Mouse (Mus musculus) midbrain, embryonic 10.5 days (tissue): ENCODE results near the gene Abcb1a. TPM values are rescaled to one million over a fixed set of nuclear protein-coding genes. Genes with fewer than 3 reads are reported as not detected.
"Not testable (repeated sequence)": the region's sequence is repeated elsewhere in the genome, so short reads cannot be mapped to it uniquely, and the experiment has no call there.

Experiments used
- DNase-seq: peaks from one replicate; pipeline ENCODE4 v3.0.0-alpha.2; 2017; ENCODE audit warnings: low spot score
- H3K27ac ChIP-seq: fragments of 300-500 bp; sonication (generic); replicated peaks from 2 replicates; pipeline ENCODE4 v1.5.1; 2016; ENCODE audit warnings: mild to moderate bottlenecking
- H3K27me3 ChIP-seq: fragments of 300-500 bp; sonication (generic); 2 replicates; pipeline ENCODE4 v1.6.1; 2016; ENCODE audit warnings: low read depth, mild to moderate bottlenecking; ENCODE audit not compliant: poor library complexity, severe bottlenecking
- H3K36me3 ChIP-seq: fragments of 300-500 bp; sonication (generic); 2 replicates; pipeline ENCODE4 v1.6.1; 2016; ENCODE audit warnings: mild to moderate bottlenecking, moderate library complexity
- H3K4me1 ChIP-seq: fragments of 300-500 bp; sonication (generic); 2 replicates; pipeline ENCODE4 v1.6.1; 2016
- H3K4me3 ChIP-seq: fragments of 300-500 bp; sonication (generic); 2 replicates; pipeline ENCODE4 v1.5.1; 2016; ENCODE audit warnings: mild to moderate bottlenecking, moderate library complexity
- H3K9me3 ChIP-seq: fragments of 300-500 bp; sonication (generic); replicated peaks from 2 replicates; pipeline ENCODE4 v1.6.1; 2016; ENCODE audit warnings: mild to moderate bottlenecking
- WGBS: fragments of 180-500 bp; shearing (Covaris S2); methylation state at CpG from one replicate; pipeline ENCODE4 v1.1.7; 2016; 5-methylcytosine and 5-hydroxymethylcytosine counted together
- polyA plus RNA-seq: library from polyadenylated mRNA; unstranded; fragments of >200 nt; fragmentation: Nextera tagmentation; extraction: Ambion mirVana; gene quantifications from 2 replicates; pipeline ENCODE4 v1.2.1, GENCODE M21; 2016

The Abcb1a gene
- polyA plus RNA-seq, 1 experiment from 2014 or later, result 0.31 TPM

DNA sequence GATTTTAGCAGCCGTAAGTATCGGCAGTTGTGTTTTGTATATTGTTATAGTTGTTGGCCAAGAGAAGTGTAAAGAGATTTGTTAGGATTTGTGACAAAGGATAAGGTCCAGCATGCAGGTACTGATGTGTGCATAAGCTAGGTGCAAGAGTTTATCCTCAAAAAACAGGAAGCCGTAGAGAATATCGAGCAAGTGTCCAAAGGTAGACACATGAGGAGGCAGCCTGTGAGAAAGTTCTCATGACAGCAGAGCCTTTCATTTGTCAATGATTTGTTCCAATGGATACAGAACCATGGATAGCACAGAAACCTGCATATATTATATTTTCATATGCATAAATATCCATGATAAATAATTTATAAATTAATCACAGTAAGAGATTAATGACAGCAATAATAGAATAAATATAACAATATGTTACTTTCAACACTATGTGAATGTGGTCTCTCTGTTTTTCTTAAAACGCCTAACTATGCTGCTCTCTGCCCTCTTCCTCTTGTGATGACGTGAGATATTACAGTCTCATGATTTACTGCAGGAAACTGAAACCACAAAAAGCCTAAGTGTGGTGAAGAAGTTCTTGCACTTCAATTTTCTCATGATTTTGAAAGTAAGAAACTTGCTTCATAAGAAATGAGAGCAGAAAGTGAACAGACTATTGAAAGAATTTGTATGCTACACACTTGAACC lies 15.5 kb downstream of the Abcb1a start:
- Histone ChIP-seq H3K36me3 (no peaks in the 10 kb centered on the region), H3K4me3 (no peak overlapping the region), H3K4me1 (no peaks in the 10 kb centered on the region), H3K27ac (no peak overlapping the region), H3K27me3 (no peaks in the 10 kb centered on the region), H3K9me3 (no peaks in the 10 kb centered on the region)
- DNase-seq, result no peak
- WGBS, result 93% methylated on average over 6 of the region's 6 CpGs

DNA sequence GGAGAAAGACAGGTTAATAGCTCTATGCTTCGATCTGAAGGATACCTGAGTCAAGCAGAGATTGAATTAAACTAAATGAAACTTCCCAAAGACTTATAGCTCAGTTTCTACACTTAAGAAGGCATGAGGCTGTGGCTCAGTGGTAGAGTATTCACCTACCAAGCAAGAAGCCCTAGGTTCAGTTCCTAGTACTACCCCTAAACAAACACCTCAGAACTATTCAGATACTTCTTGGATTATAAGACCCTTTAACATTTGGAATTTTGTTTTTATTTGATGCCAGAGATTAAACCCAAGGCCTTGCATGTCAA lies 16.0 kb downstream of the Abcb1a start:
- Histone ChIP-seq H3K4me1 (no peaks in the 10 kb centered on the region), H3K27ac (no peak overlapping the region), H3K4me3 (no peak overlapping the region), H3K36me3 (no peaks in the 10 kb centered on the region), H3K9me3 (no peaks in the 10 kb centered on the region), H3K27me3 (no peaks in the 10 kb centered on the region)
- WGBS, result 93% methylated on average over 1 of the region's 1 CpGs
- DNase-seq, result no peak

DNA sequence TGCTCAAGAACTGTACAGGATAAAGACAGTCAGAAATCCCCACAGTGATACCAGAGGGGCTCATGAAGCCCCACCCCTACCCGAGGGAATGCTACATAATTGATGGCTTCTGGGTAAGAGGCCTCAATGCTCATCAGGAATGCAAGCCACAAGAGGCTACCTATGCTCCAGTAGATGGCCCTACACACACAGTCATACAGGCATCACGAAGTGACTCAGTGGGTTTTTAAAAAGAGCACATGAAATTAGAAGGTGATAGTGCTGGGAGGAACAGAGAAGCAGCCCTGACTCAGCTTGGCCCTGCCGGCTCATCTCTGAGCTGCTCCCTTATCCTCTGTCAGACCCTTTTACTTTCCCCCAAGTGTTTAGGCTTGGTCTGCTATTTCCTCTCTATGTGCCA lies 21.3 kb downstream of the Abcb1a start:
- no peak overlapping the region for H3K4me3 ChIP-seq
- no peak for DNase-seq

DNA sequence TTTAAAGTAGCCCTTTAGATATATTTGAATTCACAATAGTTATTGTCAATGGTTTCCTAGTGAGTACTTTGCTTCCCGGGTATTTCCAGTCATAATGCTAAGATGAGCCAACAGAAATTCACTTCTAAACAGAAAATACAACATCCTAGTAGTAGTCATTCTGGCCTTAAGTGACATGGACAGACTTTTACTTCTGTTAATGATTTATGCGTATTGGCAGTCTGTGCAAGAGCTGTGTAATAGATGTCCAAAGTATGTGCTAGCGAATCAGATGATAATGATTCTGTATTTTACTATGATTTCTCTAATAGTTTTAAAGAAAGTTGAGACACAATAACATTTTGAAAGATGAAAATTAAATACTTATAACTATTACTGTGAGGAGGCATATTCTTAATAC lies 23.8 kb downstream of the Abcb1a start:
- Histone ChIP-seq H3K36me3 (no peaks in the 10 kb centered on the region), H3K27me3 (no peaks in the 10 kb centered on the region), H3K4me1 (no peaks in the 10 kb centered on the region), H3K27ac (no peak overlapping the region), H3K9me3 (no peaks in the 10 kb centered on the region), H3K4me3 (no peak overlapping the region)
- 88% methylated on average over 3 of the region's 3 CpGs for WGBS
- DNase-seq, result no peak

More for the DNA sequence above, 21.3 kb downstream of the Abcb1a start:
- Histone ChIP-seq H3K27me3 (no peaks in the 10 kb centered on the region), H3K36me3 (no peaks in the 10 kb centered on the region), H3K9me3 (no peaks in the 10 kb centered on the region), H3K4me1 (no peaks in the 10 kb centered on the region), H3K27ac (no peak overlapping the region)
- WGBS, result 77% methylated on average over 3 of the region's 3 CpGs

DNA sequence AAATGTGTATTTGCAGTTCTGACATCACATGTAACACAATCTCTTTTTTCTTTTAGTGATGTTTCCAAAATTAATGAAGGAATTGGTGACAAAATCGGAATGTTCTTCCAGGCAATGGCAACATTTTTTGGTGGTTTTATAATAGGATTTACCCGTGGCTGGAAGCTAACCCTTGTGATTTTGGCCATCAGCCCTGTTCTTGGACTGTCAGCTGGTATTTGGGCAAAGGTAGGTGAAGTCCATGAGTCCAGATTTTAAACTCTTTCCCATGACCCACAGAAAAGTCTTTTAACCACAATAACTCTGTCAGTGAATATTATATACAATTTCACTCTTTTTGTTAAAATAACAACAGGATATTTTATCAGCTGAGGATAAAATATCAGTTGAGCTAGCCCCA lies 26.2 kb downstream of the Abcb1a start:
- Histone ChIP-seq H3K36me3 (no peaks in the 10 kb centered on the region), H3K27ac (no peak overlapping the region), H3K4me3 (no peak overlapping the region), H3K9me3 (no peaks in the 10 kb centered on the region), H3K4me1 (no peaks in the 10 kb centered on the region), H3K27me3 (no peaks in the 10 kb centered on the region)
- no peak for DNase-seq
- WGBS, result 70% methylated on average over 2 of the region's 2 CpGs

DNA sequence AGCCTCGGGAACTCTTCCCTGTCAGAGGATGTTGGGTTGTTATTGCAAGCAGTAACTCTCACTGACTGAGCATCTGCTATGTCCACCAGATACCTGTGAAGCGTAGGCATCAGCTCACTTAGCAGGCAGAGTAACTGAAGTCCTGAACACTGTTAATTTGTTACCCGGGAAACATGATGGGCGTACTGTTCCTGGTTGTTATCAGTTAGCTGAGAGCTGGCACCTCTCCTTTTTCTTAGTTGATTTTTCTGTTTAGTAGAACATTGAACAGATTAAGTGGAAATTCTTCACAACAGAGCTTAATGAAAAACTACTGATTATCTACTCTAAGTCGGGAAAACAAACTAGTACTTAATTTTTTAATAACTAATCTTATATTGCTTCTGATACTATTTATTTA lies 27.7 kb downstream of the Abcb1a start:
- 86% methylated on average over 5 of the region's 5 CpGs for whole genome bisulfite sequencing

DNA sequence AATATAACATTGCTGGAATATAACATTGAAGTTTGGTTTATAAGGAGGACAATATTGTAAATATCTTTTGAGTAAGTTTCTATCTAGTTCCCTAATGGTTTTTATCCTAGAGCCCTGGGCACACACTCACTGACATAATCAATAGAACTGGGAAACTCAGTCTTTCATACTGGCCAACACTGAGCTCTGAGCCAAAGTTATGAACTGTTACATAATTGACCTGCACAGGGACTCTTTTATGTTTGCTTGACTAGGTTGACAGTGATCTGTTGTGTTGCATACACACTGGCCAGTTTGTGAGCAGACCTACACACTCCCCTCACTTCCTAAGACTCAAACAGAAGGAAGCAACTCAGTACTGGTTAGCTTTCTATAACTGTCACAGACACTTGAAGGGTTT lies 56.2 kb downstream of the Abcb1a start:
- Histone ChIP-seq H3K27me3 (no peaks in the 10 kb centered on the region), H3K4me1 (no peaks in the 10 kb centered on the region), H3K4me3 (no peak overlapping the region), H3K36me3 (no peaks in the 10 kb centered on the region), H3K27ac (no peak overlapping the region), H3K9me3 (no peaks in the 10 kb centered on the region)
- no peak for DNase-seq

More for the DNA sequence above, 27.7 kb downstream of the Abcb1a start:
- H3K4me3 ChIP-seq, result no peak overlapping the region
- H3K27ac ChIP-seq, result no peak overlapping the region
- no peaks in the 10 kb centered on the region for H3K27me3 ChIP-seq
- DNase-seq, result no peak
- H3K9me3 ChIP-seq, result no peaks in the 10 kb centered on the region
- H3K4me1 ChIP-seq, result no peaks in the 10 kb centered on the region
- H3K36me3 ChIP-seq, result no peaks in the 10 kb centered on the region

DNA sequence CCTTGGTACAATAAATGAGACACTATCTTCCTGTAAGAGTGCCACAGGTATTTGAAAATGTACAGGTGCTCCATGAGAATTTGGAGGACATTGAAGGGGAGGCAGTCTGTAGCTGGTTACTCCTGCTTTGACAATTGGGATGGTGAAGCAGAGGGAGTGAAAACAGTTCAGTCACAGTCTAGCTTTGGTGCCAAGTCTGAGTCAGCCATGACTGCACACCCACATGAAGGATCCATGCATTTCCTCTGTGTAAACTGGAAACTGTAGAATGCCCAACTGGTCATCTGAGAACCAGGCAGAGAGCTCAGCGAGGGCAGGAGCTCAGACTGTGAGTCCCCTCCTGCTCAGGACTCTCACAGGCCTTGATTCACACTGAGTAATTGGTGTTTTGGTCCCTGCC lies 59.7 kb downstream of the Abcb1a start:
- no peak for DNase-seq
- WGBS, result 76% methylated on average over 1 of the region's 1 CpGs
- H3K27me3 ChIP-seq, result no peaks in the 10 kb centered on the region
- H3K9me3 ChIP-seq, result no peaks in the 10 kb centered on the region
- no peaks in the 10 kb centered on the region for H3K4me1 ChIP-seq
- H3K36me3 ChIP-seq, result no peaks in the 10 kb centered on the region
- H3K4me3 ChIP-seq, result no peak overlapping the region
- H3K27ac ChIP-seq, result no peak overlapping the region

DNA sequence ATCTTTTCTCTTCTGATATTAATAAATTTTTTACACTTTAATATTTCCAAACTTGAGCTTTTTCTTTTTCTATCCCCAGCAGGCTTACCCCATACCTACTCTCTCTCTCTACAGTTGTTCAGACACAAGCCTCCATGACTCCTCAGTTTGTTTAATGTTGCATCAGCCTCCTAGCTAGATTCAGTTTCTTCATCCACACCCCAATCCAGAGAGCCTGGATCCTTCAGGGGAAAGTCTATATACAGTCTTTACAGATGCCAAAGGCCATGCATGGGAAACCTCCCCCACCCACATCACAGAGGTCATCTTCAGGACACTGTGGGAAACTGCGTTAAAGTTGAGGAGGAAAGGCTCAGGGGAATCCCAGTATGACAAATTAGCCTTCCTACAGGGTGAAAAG lies 62.3 kb downstream of the Abcb1a start:
- no peaks in the 10 kb centered on the region for H3K27me3 ChIP-seq
- DNase-seq, result no peak
- H3K27ac ChIP-seq, result no peak overlapping the region
- no peaks in the 10 kb centered on the region for H3K9me3 ChIP-seq
- no peak overlapping the region for H3K4me3 ChIP-seq
- H3K4me1 ChIP-seq, result no peaks in the 10 kb centered on the region
- 58% methylated on average over 1 of the region's 1 CpGs for WGBS
- H3K36me3 ChIP-seq, result no peaks in the 10 kb centered on the region

DNA sequence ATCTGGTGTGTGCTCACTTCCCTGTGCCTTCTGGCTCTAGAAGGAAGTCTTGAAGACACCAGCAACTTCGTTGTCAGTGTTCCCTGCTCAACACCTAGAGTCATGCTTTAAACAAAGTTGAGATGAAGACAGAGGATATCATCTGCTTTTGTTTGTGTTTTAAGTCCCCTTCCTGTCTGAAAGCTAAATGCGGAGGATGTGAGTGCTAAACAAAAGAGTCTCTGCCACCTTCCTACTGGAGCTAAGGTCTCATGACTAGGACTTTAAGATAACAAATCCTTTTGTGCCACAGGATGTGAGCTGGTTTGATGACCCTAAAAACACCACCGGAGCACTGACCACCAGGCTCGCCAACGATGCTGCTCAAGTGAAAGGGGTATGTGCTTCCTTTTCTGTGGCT lies 63.0 kb downstream of the Abcb1a start:
- H3K27ac ChIP-seq, result no peak overlapping the region
- H3K9me3 ChIP-seq, result no peaks in the 10 kb centered on the region
- H3K4me3 ChIP-seq, result no peak overlapping the region
- H3K27me3 ChIP-seq, result no peaks in the 10 kb centered on the region
- DNase-seq, result no peak
- H3K36me3 ChIP-seq, result no peaks in the 10 kb centered on the region
- 93% methylated on average over 5 of the region's 5 CpGs for WGBS
- no peaks in the 10 kb centered on the region for H3K4me1 ChIP-seq

DNA sequence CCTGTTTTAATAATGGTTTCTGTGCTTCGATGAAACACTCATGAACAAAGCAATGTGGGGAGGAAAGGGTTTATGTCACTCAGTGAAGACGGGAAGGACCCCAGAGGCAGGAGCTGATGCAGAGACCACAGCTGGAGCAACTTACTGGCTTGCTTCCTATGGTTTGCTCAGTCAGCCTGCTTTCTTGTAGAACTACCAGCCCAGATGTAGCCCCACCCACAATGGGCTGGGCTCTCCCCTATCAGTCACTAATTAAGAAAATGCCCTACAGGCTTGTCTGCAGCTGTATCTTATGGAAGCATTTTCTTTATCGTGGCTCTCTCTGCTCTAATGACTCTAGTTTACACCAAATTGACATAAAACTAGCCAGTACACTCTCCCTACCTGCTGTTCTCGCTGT lies 67.9 kb downstream of the Abcb1a start:
- Histone ChIP-seq H3K9me3 (no peaks in the 10 kb centered on the region), H3K36me3 (no peaks in the 10 kb centered on the region), H3K4me1 (no peaks in the 10 kb centered on the region), H3K27ac (no peak overlapping the region), H3K27me3 (no peaks in the 10 kb centered on the region), H3K4me3 (no peak overlapping the region)
- 59% methylated on average over 4 of the region's 4 CpGs for WGBS
- DNase-seq, result no peak

DNA sequence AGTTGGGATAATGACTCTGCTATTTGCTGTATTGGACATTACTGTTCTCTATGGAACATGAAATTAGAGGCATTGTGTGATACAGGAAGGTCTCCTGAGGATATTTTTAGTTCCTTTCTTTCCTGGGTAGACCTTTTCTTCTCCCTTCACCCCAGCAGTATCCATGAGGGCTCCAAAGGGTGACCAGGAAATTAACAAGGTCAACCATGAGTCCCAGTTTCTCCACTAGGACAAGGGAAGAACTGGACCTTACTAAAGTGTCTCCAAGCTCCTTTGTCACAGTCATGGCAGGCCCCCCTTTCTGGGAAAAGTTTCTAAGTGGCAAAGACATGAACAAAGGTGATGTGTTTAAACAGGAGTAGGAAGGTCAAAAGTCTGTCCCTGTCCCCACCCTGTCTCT lies 72.8 kb downstream of the Abcb1a start:
- Histone ChIP-seq H3K9me3 (no peaks in the 10 kb centered on the region), H3K27me3 (no peaks in the 10 kb centered on the region), H3K4me3 (no peak overlapping the region), H3K4me1 (no peaks in the 10 kb centered on the region), H3K27ac (no peak overlapping the region), H3K36me3 (no peaks in the 10 kb centered on the region)
- DNase-seq, result no peak

DNA sequence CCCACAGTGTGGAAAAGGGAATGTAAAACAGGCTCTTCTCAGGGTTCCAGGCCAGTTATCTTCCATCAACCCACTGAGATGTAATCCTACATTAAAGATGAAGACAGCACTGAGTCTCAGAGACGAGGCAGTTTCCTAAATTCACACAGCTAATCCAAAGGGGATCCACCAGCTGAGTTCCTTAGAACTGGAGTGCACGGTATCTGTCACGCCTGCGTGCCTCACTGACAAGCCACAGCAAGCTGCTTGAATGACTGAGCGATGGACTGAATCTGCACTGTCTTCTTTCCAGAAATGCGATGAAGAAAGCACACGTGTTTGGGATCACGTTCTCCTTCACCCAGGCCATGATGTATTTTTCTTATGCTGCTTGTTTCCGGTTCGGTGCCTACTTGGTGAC lies 73.4 kb downstream of the Abcb1a start:
- not testable (repeated sequence) for DNase-seq

DNA sequence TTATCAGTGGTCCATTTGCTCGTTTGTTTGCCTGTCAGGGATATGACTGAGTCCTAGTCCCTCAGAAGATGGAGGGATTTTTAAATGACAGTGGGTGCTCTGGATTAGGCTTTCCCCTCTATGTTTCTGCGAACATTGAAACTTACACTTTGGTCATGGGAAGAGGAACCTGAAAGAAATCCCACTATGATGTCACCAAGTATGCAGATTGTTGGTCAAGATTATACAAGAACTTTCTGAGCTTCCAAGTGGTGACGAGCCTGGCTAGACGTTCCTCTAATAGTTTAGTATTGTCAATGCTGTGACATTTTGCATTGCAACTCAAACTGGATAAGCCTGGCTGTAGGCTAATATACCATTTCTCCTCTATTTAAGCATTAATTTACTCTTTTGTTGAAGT lies 76.5 kb downstream of the Abcb1a start:
- H3K4me1 ChIP-seq, result no peaks in the 10 kb centered on the region
- no peak overlapping the region for H3K27ac ChIP-seq
- no peak for DNase-seq
- no peak overlapping the region for H3K4me3 ChIP-seq
- WGBS, result 92% methylated on average over 4 of the region's 4 CpGs
- H3K36me3 ChIP-seq, result no peaks in the 10 kb centered on the region
- H3K27me3 ChIP-seq, result no peaks in the 10 kb centered on the region
- no peaks in the 10 kb centered on the region for H3K9me3 ChIP-seq

More for the DNA sequence above, 73.4 kb downstream of the Abcb1a start:
- not testable (repeated sequence) for H3K27ac ChIP-seq, H3K4me3 ChIP-seq, H3K36me3 ChIP-seq, H3K9me3 ChIP-seq, H3K4me1 ChIP-seq, H3K27me3 ChIP-seq
- WGBS, result 75% methylated on average over 8 of the region's 10 CpGs
